Mouse (Mus musculus) kidney, adult 2 months (tissue): ENCODE measurements around the gene Zbtb44. TPM values are rescaled to one million over a fixed set of nuclear protein-coding genes. Genes with fewer than 3 reads are reported as not detected.
A peak's percentile ranks its signal among the peaks of the same experiment; 100 is the strongest.

Source experiments
- DNase-seq: peaks from one replicate; pipeline ENCODE4 v3.0.0; 2021
- H3K27ac ChIP-seq: fragments of 200-500 bp; 2 replicates; pipeline ENCODE4 v1.5.1; 2012; ENCODE audit warnings: low read depth, low read length, control low read depth, inconsistent platforms; ENCODE audit not compliant: insufficient read depth
- H3K27me3 ChIP-seq: fragments of 200-500 bp; replicated peaks from 2 replicates; pipeline ENCODE4 v1.6.1; 2012; ENCODE audit warnings: mild to moderate bottlenecking, moderate library complexity, low read length, inconsistent platforms; ENCODE audit not compliant: control insufficient read depth, insufficient read depth
- H3K36me3 ChIP-seq: fragments of 200-500 bp; 2 replicates; pipeline ENCODE4 v1.6.1; 2012; ENCODE audit warnings: mild to moderate bottlenecking, moderate library complexity, low read length, inconsistent platforms; ENCODE audit not compliant: control insufficient read depth, insufficient read depth
- H3K4me1 ChIP-seq: fragments of 200-500 bp; 2 replicates; pipeline ENCODE4 v1.6.1; 2011; ENCODE audit warnings: low read length; ENCODE audit not compliant: control insufficient read depth, insufficient read depth
- H3K4me3 ChIP-seq: fragments of 200-500 bp; 2 replicates; pipeline ENCODE4 v1.5.1; 2011; ENCODE audit warnings: mild to moderate bottlenecking, low read depth, low read length, control low read depth; ENCODE audit not compliant: insufficient read depth
- CTCF ChIP-seq: fragments of 200-500 bp; conservative IDR thresholded peaks from 2 replicates; pipeline ENCODE4 v1.5.1; 2011; ENCODE audit warnings: low read depth, mild to moderate bottlenecking, control low read depth, low read length, moderate library complexity, mixed read lengths; ENCODE audit not compliant: insufficient read depth, insufficient read length
- POLR2A ChIP-seq: fragments of 200-500 bp; IDR thresholded peaks from one replicate; pipeline ENCODE4 v1.6.1; 2011; ENCODE audit warnings: low read depth, low read length, control low read depth
- WGBS: fragments of 180-500 bp; shearing (Covaris S2); methylation state at CpG from one replicate; pipeline ENCODE4 v1.1.7; 2018; 5-methylcytosine and 5-hydroxymethylcytosine counted together
- polyA plus RNA-seq: library from polyadenylated mRNA; depleted of rRNA; stranded (reverse); fragments of >200 nt; gene quantifications from 2 replicates; pipeline ENCODE4 v1.2.3, GENCODE M21; 2012

The Zbtb44 gene
- polyA plus RNA-seq, 1 experiment = 9.9 TPM

- no peaks in the 10 kb centered on the region for H3K4me1 ChIP-seq
- no peaks in the 10 kb centered on the region for H3K27me3 ChIP-seq
- no peak for DNase-seq
- H3K4me3 ChIP-seq = no peak overlapping the region
- TF ChIP-seq CTCF = no peak
- no peak for TF ChIP-seq POLR2A
- peaks cover 5% of the 10 kb centered on the region; the same call in 1 of the 2 replicates for H3K36me3 ChIP-seq
- no peak overlapping the region for H3K27ac ChIP-seq
- WGBS = 95% methylated on average over 8 of the region's 8 CpGs
Measured at GRCm38 (mm10) chr9:31070706-31071105, 40.3 kb downstream of the Zbtb44 start.

- no peak overlapping the region for H3K27ac ChIP-seq
- TF ChIP-seq POLR2A (no peak), CTCF (no peak)
- WGBS = 89% methylated on average over 5 of the region's 5 CpGs
- no peak for DNase-seq
- no peak overlapping the region for H3K4me3 ChIP-seq
- H3K4me1 ChIP-seq = no peaks in the 10 kb centered on the region
- no peaks in the 10 kb centered on the region for H3K27me3 ChIP-seq
- H3K36me3 ChIP-seq = peaks cover 4% of the 10 kb centered on the region; the same call in 1 of the 2 replicates
Measured at GRCm38 (mm10) chr9:31072256-31072655, 41.8 kb downstream of the Zbtb44 start.

GRCm38 (mm10) chr9:31073797-31074196, 43.4 kb downstream of the Zbtb44 start:
- Histone ChIP-seq H3K36me3 (peaks cover 3% of the 10 kb centered on the region; the same call in 1 of the 2 replicates), H3K4me3 (no peak overlapping the region), H3K27ac (no peak overlapping the region), H3K4me1 (no peaks in the 10 kb centered on the region), H3K27me3 (no peaks in the 10 kb centered on the region)
- TF ChIP-seq POLR2A (no peak), CTCF (no peak)
- 90% methylated on average over 7 of the region's 7 CpGs for WGBS
- DNase-seq = no peak

- DNase-seq = no peak
- WGBS = 72% methylated on average over 10 of the region's 10 CpGs
Measured at GRCm38 (mm10) chr9:31074836-31075235, 44.4 kb downstream of the Zbtb44 start.

GRCm38 (mm10) chr9:31080726-31081125, 50.3 kb downstream of the Zbtb44 start:
- DNase-seq = no peak
- no peak overlapping the region for H3K4me3 ChIP-seq
- no peaks in the 10 kb centered on the region for H3K4me1 ChIP-seq
- H3K27ac ChIP-seq = no peak overlapping the region
- TF ChIP-seq POLR2A = no peak
- no peak for TF ChIP-seq CTCF
- 65% methylated on average over 6 of the region's 6 CpGs for whole genome bisulfite sequencing
- no peaks in the 10 kb centered on the region for H3K36me3 ChIP-seq
- H3K27me3 ChIP-seq = no peaks in the 10 kb centered on the region

More at GRCm38 (mm10) chr9:31074836-31075235, 44.4 kb downstream of the Zbtb44 start:
- H3K27me3 ChIP-seq = no peaks in the 10 kb centered on the region
- no peaks in the 10 kb centered on the region for H3K4me1 ChIP-seq
- H3K36me3 ChIP-seq = peaks cover 1% of the 10 kb centered on the region; the same call in 1 of the 2 replicates
- H3K4me3 ChIP-seq = no peak overlapping the region
- H3K27ac ChIP-seq = no peak overlapping the region
- TF ChIP-seq CTCF = no peak
- TF ChIP-seq POLR2A = no peak

GRCm38 (mm10) chr9:31082054-31082666, 51.7 kb downstream of the Zbtb44 start:
- WGBS = 10% methylated on average over 15 of the region's 15 CpGs
- no peak overlapping the region for H3K4me3 ChIP-seq
- H3K36me3 ChIP-seq = no peaks in the 10 kb centered on the region
- H3K27me3 ChIP-seq = no peaks in the 10 kb centered on the region
- H3K27ac ChIP-seq = no peak overlapping the region
- H3K4me1 ChIP-seq = no peaks in the 10 kb centered on the region
- DNase-seq = peak; percentile 75
- TF ChIP-seq POLR2A (no peak), CTCF (peak; percentile 88)

- DNase-seq = peak; percentile 33
- TF ChIP-seq CTCF (no peak), POLR2A (no peak)
- Histone ChIP-seq H3K4me1 (no peaks in the 10 kb centered on the region), H3K4me3 (no peak overlapping the region), H3K36me3 (no peaks in the 10 kb centered on the region), H3K27ac (no peak overlapping the region), H3K27me3 (no peaks in the 10 kb centered on the region)
- WGBS = 47% methylated on average over 6 of the region's 6 CpGs
Measured at GRCm38 (mm10) chr9:31082771-31083170, 52.3 kb downstream of the Zbtb44 start.

- no peak overlapping the region for H3K27ac ChIP-seq
- no peaks in the 10 kb centered on the region for H3K27me3 ChIP-seq
- H3K36me3 ChIP-seq = no peaks in the 10 kb centered on the region
- no peak for DNase-seq
- WGBS = 69% methylated on average over 5 of the region's 5 CpGs
- TF ChIP-seq POLR2A (no peak), CTCF (no peak)
- H3K4me3 ChIP-seq = no peak overlapping the region
- no peaks in the 10 kb centered on the region for H3K4me1 ChIP-seq
Measured at GRCm38 (mm10) chr9:31085556-31085955, 55.1 kb downstream of the Zbtb44 start.
